Mouse (Mus musculus): Measurements from ENCODE around the gene Rab3b.

Gene Rab3b

DNA sequence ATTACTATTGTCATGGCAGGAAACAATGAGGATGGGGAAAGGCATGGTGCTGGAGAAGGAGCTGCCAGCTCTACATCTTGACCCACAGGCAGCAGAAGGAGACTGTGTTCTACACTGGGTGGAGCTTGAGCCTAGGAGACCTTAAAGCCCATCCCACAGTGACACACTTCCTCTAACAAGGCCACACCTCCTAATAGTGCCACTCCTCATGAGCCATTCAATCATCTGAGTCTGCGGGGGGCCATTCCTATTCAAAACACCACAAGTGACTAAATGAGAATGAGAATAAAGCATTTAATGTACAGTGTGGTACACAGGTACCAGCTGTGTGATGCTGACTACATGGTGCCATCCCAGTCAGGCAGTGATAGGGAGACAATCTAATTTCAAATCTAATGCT, 71.3 kb downstream of the Rab3b start:
- no peak for DNase-seq (ENCODE audit: low spot score in 2 of 2)

DNA sequence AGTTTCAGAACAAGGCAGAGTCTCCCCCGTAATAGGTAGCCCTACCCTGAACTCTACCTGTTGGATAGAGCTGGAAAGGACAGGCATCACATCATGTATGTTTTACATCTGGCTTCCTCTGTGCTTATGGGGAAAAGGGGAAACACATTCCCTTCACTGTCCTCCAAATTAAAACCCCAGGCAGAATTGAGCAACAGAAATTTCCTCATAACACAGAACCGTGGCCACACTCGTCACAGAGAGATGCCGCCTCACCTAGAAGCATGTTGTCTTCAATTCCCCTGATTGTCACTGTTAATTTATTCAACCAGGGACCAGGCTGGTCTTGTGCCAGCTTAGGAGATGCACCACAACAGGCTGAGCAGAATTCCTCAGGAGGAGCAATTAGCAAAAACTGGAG, 72.8 kb downstream of the Rab3b start:
- no peak for DNase-seq (ENCODE audit: low spot score in 2 of 2)

DNA sequence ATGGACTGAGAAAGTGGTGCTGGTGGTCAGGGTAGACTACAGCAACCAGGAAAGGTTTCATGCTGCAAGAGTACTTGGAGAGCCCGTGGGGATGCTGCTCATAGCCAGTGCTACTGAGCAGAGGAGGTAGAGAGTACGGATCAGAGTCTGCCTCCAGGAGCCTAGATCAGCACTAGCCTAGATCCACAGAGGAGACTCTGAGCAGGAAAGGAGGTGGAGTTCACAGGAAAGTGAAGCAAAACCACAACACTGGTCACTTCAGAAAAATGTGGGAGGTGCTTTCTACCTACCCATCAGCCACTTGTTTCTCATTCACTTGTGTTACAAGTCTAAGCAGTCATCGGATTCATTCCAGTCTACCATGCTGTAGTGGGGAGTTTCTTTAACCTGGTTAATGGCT, 80.8 kb downstream of the Rab3b start:
- DNase-seq (ENCODE audit: low spot score in 2 of 2), result no peak

DNA sequence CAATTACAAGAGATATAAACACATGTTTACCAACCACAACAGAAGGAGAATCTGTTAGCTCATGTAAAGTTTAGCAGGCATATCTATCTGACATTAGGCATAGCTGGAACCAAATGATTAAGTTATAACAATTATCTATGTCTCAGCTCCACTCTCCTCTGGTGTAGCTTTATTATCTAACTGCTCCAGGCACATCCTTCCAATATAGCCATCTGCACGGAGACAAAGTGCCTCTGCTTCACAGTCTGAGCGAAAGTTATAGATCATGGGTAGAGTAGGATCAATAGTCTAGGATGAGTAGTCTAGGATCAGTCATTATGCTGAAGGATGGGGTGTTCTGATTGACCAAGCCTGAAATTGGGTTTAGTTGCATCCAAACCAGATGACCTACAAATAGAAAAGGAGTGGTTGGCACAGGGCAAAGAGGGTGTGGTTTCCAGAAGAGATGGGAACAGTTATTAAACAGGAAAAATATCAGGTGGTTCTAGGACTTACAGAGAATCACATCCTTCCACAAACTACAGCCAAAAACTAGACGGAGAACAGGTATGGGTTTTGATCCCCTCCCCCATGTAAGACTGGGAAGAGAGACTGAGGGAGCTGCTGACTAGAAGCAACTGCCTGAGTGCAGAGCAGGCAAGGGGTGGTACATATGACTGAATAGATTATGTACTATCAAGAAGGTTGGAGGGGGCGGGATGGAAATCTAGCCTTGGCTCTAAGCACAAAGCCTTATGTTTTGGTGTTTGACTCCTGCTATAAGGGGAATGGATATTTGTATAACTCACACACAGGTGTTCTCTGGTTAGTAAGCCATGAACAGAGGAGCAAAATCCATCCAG, 82.0 kb downstream of the Rab3b start:
- DNase-seq (ENCODE audit: low spot score in 2 of 2), result no peak

DNA sequence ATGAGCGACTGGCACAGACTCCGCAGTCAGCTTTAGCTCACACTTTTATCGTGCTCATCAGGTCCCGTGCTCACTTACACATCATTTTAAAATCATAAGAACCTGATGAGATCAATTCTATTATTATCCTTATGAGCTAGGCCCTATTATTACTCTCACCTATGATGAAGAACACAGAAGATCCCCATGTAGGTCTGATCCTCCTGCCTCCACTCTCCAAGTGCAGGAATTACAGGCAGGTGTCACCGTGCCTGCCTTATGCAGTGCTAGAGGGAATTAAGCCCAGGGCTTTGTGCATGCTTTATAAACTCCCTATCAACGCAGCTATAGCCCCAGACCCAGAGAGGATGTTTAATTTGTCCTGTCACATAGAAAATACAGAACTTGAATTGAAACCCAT, 84.2 kb downstream of the Rab3b start:
- DNase-seq (ENCODE audit: low spot score in 2 of 2), result no peak

DNA sequence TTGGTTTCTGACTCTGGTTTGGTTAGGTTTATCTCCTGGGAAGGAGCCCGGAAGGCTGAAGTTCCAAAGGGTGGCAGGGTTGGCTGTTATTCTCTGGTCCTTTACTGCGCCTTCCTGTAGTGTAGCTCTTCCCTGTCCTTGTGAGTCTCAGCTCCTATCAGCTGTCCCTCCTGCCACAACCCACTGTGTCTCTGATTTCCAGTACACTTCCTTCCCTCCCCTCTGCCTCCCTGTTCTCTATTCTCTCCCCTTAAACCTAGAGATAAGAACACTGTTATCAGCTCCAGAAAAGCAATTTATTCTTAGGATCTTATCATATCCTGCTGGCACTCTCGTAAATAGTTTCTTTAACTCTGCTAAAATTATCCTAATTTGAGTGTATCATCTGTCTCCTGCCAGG, 90.7 kb downstream of the Rab3b start:
- no peak for DNase-seq (ENCODE audit: low spot score in 2 of 2)

DNA sequence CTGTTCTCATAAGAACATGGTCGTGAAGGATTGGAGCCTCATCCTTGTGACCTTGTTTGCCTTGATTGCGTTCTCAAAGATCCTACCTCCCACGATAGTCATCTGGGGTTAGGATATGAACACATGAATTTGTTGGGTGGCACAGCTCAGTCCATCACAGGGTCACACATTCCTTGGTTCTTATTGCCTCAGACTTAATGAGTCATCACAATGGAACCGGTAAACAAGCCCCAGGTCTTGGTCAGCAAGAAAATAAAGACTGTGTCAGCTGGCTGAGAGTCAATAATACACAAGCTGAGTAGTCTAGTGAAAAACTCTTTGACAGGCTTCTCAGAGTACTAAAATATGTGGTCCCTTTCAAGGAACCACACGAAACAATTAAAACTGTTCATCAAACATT, 92.2 kb downstream of the Rab3b start:
- no peak for DNase-seq (ENCODE audit: low spot score in 2 of 2)

DNA sequence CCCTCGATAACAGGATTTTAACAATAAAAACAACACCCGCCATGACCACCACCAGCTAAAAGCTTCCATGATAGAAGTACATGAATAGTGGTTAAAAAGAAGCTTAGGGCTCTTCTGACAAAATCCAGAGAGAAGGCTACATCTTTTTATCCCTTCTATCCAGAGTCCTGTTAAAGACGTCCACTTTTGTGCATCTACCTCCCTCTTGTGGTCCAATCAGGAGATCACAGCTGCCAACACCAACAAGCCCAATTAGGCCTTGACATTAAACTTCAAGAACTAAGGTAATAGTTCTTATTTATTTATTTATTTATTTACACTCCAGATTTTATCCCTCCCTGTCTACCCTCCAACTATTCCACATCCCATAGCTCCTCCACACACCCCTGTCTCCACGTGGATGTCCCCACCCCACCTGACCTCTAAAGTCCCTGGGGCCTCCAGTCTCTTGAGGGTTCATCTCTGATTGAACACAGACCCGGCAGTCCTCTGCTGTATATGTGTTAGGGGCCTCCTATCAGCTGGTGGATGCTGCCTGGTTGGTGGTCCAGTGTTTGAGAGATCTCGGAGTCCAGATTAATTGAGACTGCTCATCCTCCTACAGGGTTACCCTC, 97.7 kb downstream of the Rab3b start:
- peak in 1 of 2 experiments; percentile 16 for DNase-seq (ENCODE audit: low spot score in 2 of 2)

DNA sequence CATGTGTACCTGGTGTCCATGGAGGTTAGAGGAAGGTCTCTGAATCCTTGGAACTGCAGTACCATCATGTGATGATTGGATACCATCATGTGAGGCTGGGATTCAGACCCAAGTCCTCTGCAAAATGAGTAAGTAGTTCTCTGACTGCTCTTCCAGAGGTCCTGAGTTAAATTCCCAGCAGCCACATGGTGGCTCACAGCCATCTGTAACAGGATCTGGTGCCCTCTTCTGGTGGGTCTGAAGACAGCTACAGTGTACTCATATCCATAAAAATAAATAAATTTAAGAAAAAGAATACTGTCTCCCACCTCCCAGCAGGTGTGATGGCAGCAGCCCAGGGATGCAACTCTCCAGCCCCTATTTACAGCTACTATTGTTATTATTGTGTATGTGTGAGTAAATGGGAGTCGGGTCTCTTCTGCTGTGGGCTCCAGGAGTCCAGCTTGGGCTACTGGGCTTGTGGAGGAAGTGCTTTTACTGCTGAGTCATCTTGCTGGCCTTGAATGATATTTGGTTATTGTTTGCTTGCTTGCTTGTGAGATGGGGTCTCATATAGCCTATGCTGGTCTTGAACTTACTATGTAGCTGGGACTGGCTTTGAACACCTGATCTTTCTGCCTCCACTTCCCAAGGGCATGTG, 108.1 kb downstream of the Rab3b start:
- DNase-seq (ENCODE audit: low spot score in 2 of 2), result no peak

DNA sequence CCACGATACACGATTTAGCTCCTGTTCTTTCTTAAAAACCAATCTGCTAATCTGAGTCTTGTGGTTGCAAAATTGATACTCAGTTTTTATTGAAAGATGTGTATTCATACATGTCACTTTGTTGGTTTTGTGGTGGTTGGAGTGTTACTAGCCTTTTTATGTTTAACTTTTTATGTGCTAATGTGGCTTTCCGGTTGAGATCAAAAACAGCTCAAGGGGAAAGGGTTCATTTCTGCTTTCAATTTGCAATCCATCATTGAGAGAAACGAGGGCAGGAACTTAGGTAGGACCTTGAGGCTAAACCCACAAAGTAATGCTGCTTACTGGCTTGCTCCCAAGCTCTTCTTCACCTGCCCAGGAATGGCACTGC, 108.6 kb downstream of the Rab3b start:
- no peak for DNase-seq (ENCODE audit: low spot score in 2 of 2)

DNA sequence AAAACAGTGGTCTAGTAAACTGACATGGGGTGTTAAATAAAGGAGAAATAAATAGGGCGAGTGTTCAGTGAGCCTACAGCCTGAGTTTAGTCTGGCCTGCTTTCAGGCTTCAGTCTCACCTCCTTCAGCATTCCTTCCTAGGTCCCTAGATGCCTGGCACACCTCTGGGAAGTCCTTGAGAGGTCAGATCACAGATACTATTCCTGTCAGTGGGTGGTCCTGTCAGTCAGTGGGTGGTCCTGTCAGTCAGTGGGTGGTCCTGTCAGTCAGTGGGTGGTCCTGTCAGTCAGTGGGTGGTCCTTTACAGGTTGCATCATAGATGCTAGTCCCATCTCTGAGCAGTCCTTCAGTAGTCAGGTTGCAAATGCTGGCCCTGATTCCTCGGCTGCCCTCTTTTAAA, 110.6 kb downstream of the Rab3b start:
- no peak for DNase-seq (ENCODE audit: low spot score in 2 of 2)

DNA sequence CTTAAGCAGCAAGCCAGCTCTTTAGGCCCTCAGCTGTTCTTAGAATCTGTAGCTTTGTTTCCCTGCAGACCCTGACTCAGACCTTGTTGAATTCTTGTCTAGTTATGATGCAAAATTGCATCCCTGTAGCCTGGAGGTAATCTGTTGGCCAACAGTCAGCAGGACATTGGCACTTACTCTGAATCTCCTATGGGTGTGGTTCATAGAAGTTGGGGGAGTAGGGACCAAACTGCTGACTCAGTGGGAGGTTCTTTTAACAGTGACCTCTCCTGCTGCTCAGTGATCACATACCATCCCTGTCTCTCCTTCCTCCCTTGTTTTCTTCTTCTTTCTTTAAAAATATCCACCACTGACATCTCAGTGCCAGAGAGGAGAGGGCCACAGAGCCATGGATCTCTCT, 111.2 kb downstream of the Rab3b start:
- DNase-seq (ENCODE audit: low spot score in 2 of 2), result no peak

DNA sequence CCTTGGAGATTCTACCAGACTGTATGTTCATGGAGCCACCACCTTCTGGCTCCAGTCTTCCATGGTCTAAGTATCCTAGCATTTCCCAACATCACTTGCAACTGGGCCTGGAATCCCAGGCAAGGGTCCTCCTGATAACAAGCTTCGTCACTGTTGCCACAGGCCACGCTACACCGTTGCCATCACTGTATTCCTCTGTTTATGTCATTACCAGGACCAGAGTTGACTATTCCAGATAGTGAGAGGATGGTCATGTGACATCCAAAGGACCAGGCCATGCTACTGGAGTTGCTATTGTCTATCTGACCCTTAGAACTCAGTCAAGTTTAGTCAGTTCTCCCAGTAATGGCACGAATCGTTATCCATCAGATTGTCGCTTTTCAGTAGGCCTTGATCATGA, 111.7 kb downstream of the Rab3b start:
- no peak for DNase-seq (ENCODE audit: low spot score in 2 of 2)

DNA sequence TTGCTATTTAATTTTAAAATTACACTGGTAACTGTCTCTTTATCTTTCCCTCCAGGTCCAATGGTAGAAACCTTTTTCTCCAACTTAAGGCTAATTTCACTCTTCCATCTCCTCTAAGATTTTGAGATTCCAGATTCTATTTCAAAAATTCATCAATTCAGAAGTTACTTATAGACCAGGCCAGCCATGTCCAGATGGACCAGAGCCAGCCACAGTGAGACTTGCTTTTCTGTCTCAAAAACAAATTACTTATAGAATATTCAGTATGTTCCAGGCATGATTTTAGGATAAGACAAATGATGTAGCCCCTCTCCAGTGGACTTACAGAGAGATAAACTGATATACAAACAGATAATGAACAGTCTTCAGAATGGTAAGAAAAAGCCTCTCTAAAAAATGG, 112.9 kb downstream of the Rab3b start:
- DNase-seq (ENCODE audit: low spot score in 2 of 2), result no peak
